Mouse (Mus musculus): Measurements from ENCODE around the gene Tmed2. TPM values are rescaled to one million over a fixed set of nuclear protein-coding genes. Genes with fewer than 3 reads are reported as not detected.
A peak's percentile ranks its signal among the peaks of the same experiment; 100 is the strongest.

Gene Tmed2
- 228 and 273 TPM in 2 replicates for total RNA-seq (2014; rRNA removed)
- polyA plus RNA-seq (2015; fragmentation: Nextera tagmentation; extraction: Ambion mirVana) = 313 and 326 TPM in 2 replicates

GRCm38 (mm10) chr5:124540383-124540786, at the start of gene Tmed2:
Gene Tmed2, plus strand, starts transcription at chr5:124540695.
- WGBS = under 1% methylated on average over 35 of the region's 35 CpGs
- peak; percentile 45 for TF ChIP-seq CTCF (IDR thresholded peaks at IDR 0.05)
- peak within 1 kb of the TSS; percentile 58 for H3K9ac ChIP-seq (replicated peaks; ENCODE audit: low read length, poor library complexity, severe bottlenecking)

GRCm38 (mm10) chr5:124491732-124492131, 48.8 kb upstream of the Tmed2 start:
- peaks cover 19% of the 10 kb centered on the region for H3K36me3 ChIP-seq (ENCODE audit: insufficient read depth, low read length)
- no peaks in the 10 kb centered on the region for H3K27me3 ChIP-seq (ENCODE audit: insufficient read depth, low read length)
- no peak overlapping the region for H3K27ac ChIP-seq (ENCODE audit: low read depth, low read length)
- ATAC-seq (ENCODE audit: low FRiP score) = no peak
- H3K4me3 ChIP-seq (ENCODE audit: low read depth, low read length) = no peak overlapping the region
- no peaks in the 10 kb centered on the region for H3K4me1 ChIP-seq (ENCODE audit: insufficient read depth, low read length)
- no peak for TF ChIP-seq CTCF (IDR thresholded peaks at IDR 0.05)
- DNase-seq (ENCODE audit: low spot score) = no peak
- no peak overlapping the region for H3K9ac ChIP-seq (replicated peaks; ENCODE audit: low read length, poor library complexity, severe bottlenecking)
- no peaks in the 10 kb centered on the region for H3K9me3 ChIP-seq (ENCODE audit: low read length)
- no peak overlapping the region for H3K4me2 ChIP-seq (ENCODE audit: low read depth, low read length, poor library complexity, severe bottlenecking)
- WGBS = 87% methylated on average over 4 of the region's 4 CpGs

More at GRCm38 (mm10) chr5:124540383-124540786, at the start of gene Tmed2:
- H3K9me3 ChIP-seq (ENCODE audit: low read length) = no peaks in the 10 kb centered on the region
- peak within 1 kb of the TSS; percentile 84 for H3K4me3 ChIP-seq (ENCODE audit: low read depth, low read length)
- H3K27me3 ChIP-seq (ENCODE audit: insufficient read depth, low read length) = no peaks in the 10 kb centered on the region
- peak within 1 kb of the TSS; percentile 76 for H3K27ac ChIP-seq (ENCODE audit: low read depth, low read length)
- ATAC-seq (ENCODE audit: low FRiP score) (peak; percentile 97), DNase-seq (ENCODE audit: low spot score) (peak; percentile 99)
- H3K4me1 ChIP-seq (ENCODE audit: insufficient read depth, low read length) = no peaks in the 10 kb centered on the region
- H3K36me3 ChIP-seq (ENCODE audit: insufficient read depth, low read length) = peaks cover 10% of the 10 kb centered on the region
- H3K4me2 ChIP-seq (ENCODE audit: low read depth, low read length, poor library complexity, severe bottlenecking) = peak within 1 kb of the TSS; percentile 72

GRCm38 (mm10) chr5:124492618-124493017, 47.9 kb upstream of the Tmed2 start:
- Histone ChIP-seq H3K9me3 (ENCODE audit: low read length) (no peaks in the 10 kb centered on the region), H3K9ac (replicated peaks; ENCODE audit: low read length, poor library complexity, severe bottlenecking) (no peak overlapping the region), H3K4me3 (ENCODE audit: low read depth, low read length) (no peak overlapping the region), H3K4me2 (ENCODE audit: low read depth, low read length, poor library complexity, severe bottlenecking) (no peak overlapping the region), H3K36me3 (ENCODE audit: insufficient read depth, low read length) (peaks cover 22% of the 10 kb centered on the region), H3K27ac (ENCODE audit: low read depth, low read length) (no peak overlapping the region), H3K4me1 (ENCODE audit: insufficient read depth, low read length) (no peaks in the 10 kb centered on the region), H3K27me3 (ENCODE audit: insufficient read depth, low read length) (no peaks in the 10 kb centered on the region)
- 87% methylated on average over 4 of the region's 4 CpGs for WGBS
- DNase-seq (ENCODE audit: low spot score) (no peak), ATAC-seq (ENCODE audit: low FRiP score) (no peak)
- TF ChIP-seq CTCF (IDR thresholded peaks at IDR 0.05) = no peak

GRCm38 (mm10) chr5:124493455-124493854, 47.0 kb upstream of the Tmed2 start:
- H3K9me3 ChIP-seq (ENCODE audit: low read length) = no peaks in the 10 kb centered on the region
- no peak for TF ChIP-seq CTCF (IDR thresholded peaks at IDR 0.05)
- peaks cover 28% of the 10 kb centered on the region for H3K36me3 ChIP-seq (ENCODE audit: insufficient read depth, low read length)
- no peak overlapping the region for H3K27ac ChIP-seq (ENCODE audit: low read depth, low read length)
- no peaks in the 10 kb centered on the region for H3K27me3 ChIP-seq (ENCODE audit: insufficient read depth, low read length)
- no peaks in the 10 kb centered on the region for H3K4me1 ChIP-seq (ENCODE audit: insufficient read depth, low read length)
- H3K4me2 ChIP-seq (ENCODE audit: low read depth, low read length, poor library complexity, severe bottlenecking) = no peak overlapping the region
- 90% methylated on average over 11 of the region's 11 CpGs for WGBS
- DNase-seq (ENCODE audit: low spot score) (no peak), ATAC-seq (ENCODE audit: low FRiP score) (no peak)
- no peak overlapping the region for H3K4me3 ChIP-seq (ENCODE audit: low read depth, low read length)
- H3K9ac ChIP-seq (replicated peaks; ENCODE audit: low read length, poor library complexity, severe bottlenecking) = no peak overlapping the region

- ATAC-seq (ENCODE audit: low FRiP score) = no peak
- 58% methylated on average over 7 of the region's 7 CpGs for WGBS
These were observed 44.9 kb upstream of the Tmed2 start for GRCm38 (mm10) chr5:124495547-124495946.

GRCm38 (mm10) chr5:124496614-124497514, 43.6 kb upstream of the Tmed2 start:
- TF ChIP-seq CTCF (IDR thresholded peaks at IDR 0.05) = no peak
- no peaks in the 10 kb centered on the region for H3K4me1 ChIP-seq (ENCODE audit: insufficient read depth, low read length)
- H3K27me3 ChIP-seq (ENCODE audit: insufficient read depth, low read length) = no peaks in the 10 kb centered on the region
- DNase-seq (ENCODE audit: low spot score) = no peak
- H3K9ac ChIP-seq (replicated peaks; ENCODE audit: low read length, poor library complexity, severe bottlenecking) = no peak overlapping the region
- H3K9me3 ChIP-seq (ENCODE audit: low read length) = no peaks in the 10 kb centered on the region
- peaks cover 40% of the 10 kb centered on the region for H3K36me3 ChIP-seq (ENCODE audit: insufficient read depth, low read length)
- H3K27ac ChIP-seq (ENCODE audit: low read depth, low read length) = no peak overlapping the region
- ATAC-seq (ENCODE audit: low FRiP score) = no peak
- 83% methylated on average over 15 of the region's 15 CpGs for whole genome bisulfite sequencing
- H3K4me3 ChIP-seq (ENCODE audit: low read depth, low read length) = no peak overlapping the region
- H3K4me2 ChIP-seq (ENCODE audit: low read depth, low read length, poor library complexity, severe bottlenecking) = no peak overlapping the region

More at GRCm38 (mm10) chr5:124495547-124495946, 44.9 kb upstream of the Tmed2 start:
- Histone ChIP-seq H3K4me3 (ENCODE audit: low read depth, low read length) (no peak overlapping the region), H3K36me3 (ENCODE audit: insufficient read depth, low read length) (peaks cover 29% of the 10 kb centered on the region), H3K4me1 (ENCODE audit: insufficient read depth, low read length) (no peaks in the 10 kb centered on the region), H3K27ac (ENCODE audit: low read depth, low read length) (no peak overlapping the region), H3K4me2 (ENCODE audit: low read depth, low read length, poor library complexity, severe bottlenecking) (no peak overlapping the region), H3K27me3 (ENCODE audit: insufficient read depth, low read length) (no peaks in the 10 kb centered on the region), H3K9ac (replicated peaks; ENCODE audit: low read length, poor library complexity, severe bottlenecking) (no peak overlapping the region), H3K9me3 (ENCODE audit: low read length) (no peaks in the 10 kb centered on the region)
- DNase-seq (ENCODE audit: low spot score) = peak; percentile 2
- TF ChIP-seq CTCF (IDR thresholded peaks at IDR 0.05) = no peak

Data from midbrain, postnatal 0 days (tissue).